Mouse (Mus musculus) heart, adult 2 months (tissue): Measurements from ENCODE around the gene Tbc1d5.

Experiments used
- CTCF ChIP-seq: fragments of 200-600 bp; IDR thresholded peaks from 2 replicates; pipeline ENCODE4 v1.8.1; 2022; ENCODE audit warnings: antibody characterized with exemption, mild to moderate bottlenecking, moderate library complexity
- EP300 ChIP-seq: fragments of 200-500 bp; IDR thresholded peaks from 2 replicates; pipeline ENCODE4 v1.6.1; 2011; ENCODE audit warnings: low read depth, low read length, control low read depth; ENCODE audit not compliant: insufficient read depth
- POLR2A ChIP-seq: fragments of 200-500 bp; IDR thresholded peaks from 2 replicates; pipeline ENCODE4 v1.6.1; 2011; ENCODE audit warnings: mild to moderate bottlenecking, low read depth, low read length, control low read depth; ENCODE audit not compliant: insufficient read depth

GRCm38 (mm10) chr17:50762231-50762630 lies 416.9 kb downstream of the Tbc1d5 start:
- no peak for TF ChIP-seq CTCF
- no peak for TF ChIP-seq EP300
- no peak for TF ChIP-seq POLR2A
